Mouse (Mus musculus): ENCODE measurements around the gene Fpr1. TPM values are rescaled to one million over a fixed set of nuclear protein-coding genes. Genes with fewer than 3 reads are reported as not detected.

Gene Fpr1
- polyA plus RNA-seq, 1 experiment from 2014 or later: not detected

- no peak for DNase-seq
- no peak for ATAC-seq (ENCODE audit: low FRiP score, low TSS enrichment)
- WGBS: 76% methylated on average over 1 of the region's 1 CpGs
- H3K27me3 ChIP-seq (ENCODE audit: control insufficient read depth, insufficient read depth, low read length): no peaks in the 10 kb centered on the region
- no peaks in the 10 kb centered on the region for H3K4me1 ChIP-seq (ENCODE audit: control insufficient read depth, insufficient read depth, low read length)
- H3K9me3 ChIP-seq (ENCODE audit: control insufficient read depth, low read length): no peaks in the 10 kb centered on the region
- H3K9ac ChIP-seq (replicated peaks; ENCODE audit: low read length): no peak overlapping the region
- no peaks in the 10 kb centered on the region for H3K36me3 ChIP-seq (ENCODE audit: control insufficient read depth, insufficient read depth, low read length)
- no peak overlapping the region for H3K4me2 ChIP-seq (ENCODE audit: low read length)
- H3K27ac ChIP-seq (replicated peaks; ENCODE audit: low read depth, low read length): no peak overlapping the region
- no peak overlapping the region for H3K4me3 ChIP-seq (replicated peaks; ENCODE audit: low read depth, low read length)
Observed at GRCm38 (mm10) chr17:17862360-17862759, 21.4 kb downstream of the Fpr1 start.

GRCm38 (mm10) chr17:17860110-17860509 lies 23.6 kb downstream of the Fpr1 start:
- 88% methylated on average over 3 of the region's 3 CpGs for WGBS
- no peak for ATAC-seq (ENCODE audit: low FRiP score, low TSS enrichment)

GRCm38 (mm10) chr17:17857446-17857845 lies 26.3 kb downstream of the Fpr1 start:
- no peak for ATAC-seq (ENCODE audit: low FRiP score, low TSS enrichment)
- WGBS: 100% methylated on average over 1 of the region's 1 CpGs

More at GRCm38 (mm10) chr17:17860110-17860509, 23.6 kb downstream of the Fpr1 start:
- Histone ChIP-seq H3K27ac (replicated peaks; ENCODE audit: low read depth, low read length) (no peak overlapping the region), H3K4me2 (ENCODE audit: low read length) (no peak overlapping the region), H3K36me3 (ENCODE audit: control insufficient read depth, insufficient read depth, low read length) (no peaks in the 10 kb centered on the region), H3K9ac (replicated peaks; ENCODE audit: low read length) (no peak overlapping the region), H3K4me1 (ENCODE audit: control insufficient read depth, insufficient read depth, low read length) (no peaks in the 10 kb centered on the region), H3K27me3 (ENCODE audit: control insufficient read depth, insufficient read depth, low read length) (no peaks in the 10 kb centered on the region), H3K4me3 (replicated peaks; ENCODE audit: low read depth, low read length) (no peak overlapping the region), H3K9me3 (ENCODE audit: control insufficient read depth, low read length) (no peaks in the 10 kb centered on the region)
- no peak for DNase-seq

GRCm38 (mm10) chr17:17856612-17857011 lies 27.1 kb downstream of the Fpr1 start:
- no peak for DNase-seq
- Histone ChIP-seq H3K27me3 (ENCODE audit: control insufficient read depth, insufficient read depth, low read length) (no peaks in the 10 kb centered on the region), H3K36me3 (ENCODE audit: control insufficient read depth, insufficient read depth, low read length) (no peaks in the 10 kb centered on the region), H3K4me2 (ENCODE audit: low read length) (no peak overlapping the region), H3K27ac (replicated peaks; ENCODE audit: low read depth, low read length) (no peak overlapping the region), H3K9ac (replicated peaks; ENCODE audit: low read length) (no peak overlapping the region), H3K4me3 (replicated peaks; ENCODE audit: low read depth, low read length) (no peak overlapping the region), H3K4me1 (ENCODE audit: control insufficient read depth, insufficient read depth, low read length) (no peaks in the 10 kb centered on the region), H3K9me3 (ENCODE audit: control insufficient read depth, low read length) (no peaks in the 10 kb centered on the region)
- no peak for ATAC-seq (ENCODE audit: low FRiP score, low TSS enrichment)
- 86% methylated on average over 1 of the region's 1 CpGs for WGBS

More at GRCm38 (mm10) chr17:17857446-17857845, 26.3 kb downstream of the Fpr1 start:
- Histone ChIP-seq H3K4me1 (ENCODE audit: control insufficient read depth, insufficient read depth, low read length) (no peaks in the 10 kb centered on the region), H3K4me2 (ENCODE audit: low read length) (no peak overlapping the region), H3K27ac (replicated peaks; ENCODE audit: low read depth, low read length) (no peak overlapping the region), H3K4me3 (replicated peaks; ENCODE audit: low read depth, low read length) (no peak overlapping the region), H3K36me3 (ENCODE audit: control insufficient read depth, insufficient read depth, low read length) (no peaks in the 10 kb centered on the region), H3K9me3 (ENCODE audit: control insufficient read depth, low read length) (no peaks in the 10 kb centered on the region), H3K9ac (replicated peaks; ENCODE audit: low read length) (no peak overlapping the region), H3K27me3 (ENCODE audit: control insufficient read depth, insufficient read depth, low read length) (no peaks in the 10 kb centered on the region)
- DNase-seq: no peak

GRCm38 (mm10) chr17:17855064-17855838 lies 28.5 kb downstream of the Fpr1 start, which contains the start of gene Has1:
Gene Has1, minus strand, starts transcription at chr17:17855205.
- Histone ChIP-seq H3K4me3 (replicated peaks; ENCODE audit: low read depth, low read length) (no peak within 1 kb of the TSS), H3K27me3 (ENCODE audit: control insufficient read depth, insufficient read depth, low read length) (no peaks in the 10 kb centered on the region), H3K4me1 (ENCODE audit: control insufficient read depth, insufficient read depth, low read length) (no peaks in the 10 kb centered on the region), H3K36me3 (ENCODE audit: control insufficient read depth, insufficient read depth, low read length) (no peaks in the 10 kb centered on the region), H3K27ac (replicated peaks; ENCODE audit: low read depth, low read length) (no peak within 1 kb of the TSS), H3K9me3 (ENCODE audit: control insufficient read depth, low read length) (no peaks in the 10 kb centered on the region), H3K9ac (replicated peaks; ENCODE audit: low read length) (no peak within 1 kb of the TSS), H3K4me2 (ENCODE audit: low read length) (no peak within 1 kb of the TSS)
- peak; percentile 34; the same call in 1 of the 2 replicates for ATAC-seq (ENCODE audit: low FRiP score, low TSS enrichment)
- DNase-seq: no peak
- WGBS: 72% methylated on average over 8 of the region's 8 CpGs

GRCm38 (mm10) chr17:17849906-17850712 lies 33.6 kb downstream of the Fpr1 start:
- no peak for DNase-seq
- WGBS: 23% methylated on average over 55 of the region's 55 CpGs
- H3K4me3 ChIP-seq (replicated peaks; ENCODE audit: low read depth, low read length): peak overlapping the region; percentile 19
- H3K36me3 ChIP-seq (ENCODE audit: control insufficient read depth, insufficient read depth, low read length): no peaks in the 10 kb centered on the region
- no peaks in the 10 kb centered on the region for H3K4me1 ChIP-seq (ENCODE audit: control insufficient read depth, insufficient read depth, low read length)
- H3K9ac ChIP-seq (replicated peaks; ENCODE audit: low read length): 0 out of 2 replicates have a peak overlapping the region, but pooled peaks have one; percentile 12
- H3K27ac ChIP-seq (replicated peaks; ENCODE audit: low read depth, low read length): no peak overlapping the region
- peak; percentile 40; the same call in 1 of the 2 replicates for ATAC-seq (ENCODE audit: low FRiP score, low TSS enrichment)
- no peaks in the 10 kb centered on the region for H3K27me3 ChIP-seq (ENCODE audit: control insufficient read depth, insufficient read depth, low read length)
- no peaks in the 10 kb centered on the region for H3K9me3 ChIP-seq (ENCODE audit: control insufficient read depth, low read length)
- peak overlapping the region; percentile 45 for H3K4me2 ChIP-seq (ENCODE audit: low read length)

GRCm38 (mm10) chr17:17848988-17849387 lies 34.8 kb downstream of the Fpr1 start:
- H3K4me2 ChIP-seq (ENCODE audit: low read length): no peak overlapping the region
- no peaks in the 10 kb centered on the region for H3K9me3 ChIP-seq (ENCODE audit: control insufficient read depth, low read length)
- H3K36me3 ChIP-seq (ENCODE audit: control insufficient read depth, insufficient read depth, low read length): no peaks in the 10 kb centered on the region
- 82% methylated on average over 2 of the region's 2 CpGs for WGBS
- H3K27ac ChIP-seq (replicated peaks; ENCODE audit: low read depth, low read length): no peak overlapping the region
- H3K27me3 ChIP-seq (ENCODE audit: control insufficient read depth, insufficient read depth, low read length): no peaks in the 10 kb centered on the region
- H3K4me3 ChIP-seq (replicated peaks; ENCODE audit: low read depth, low read length): no peak overlapping the region
- H3K4me1 ChIP-seq (ENCODE audit: control insufficient read depth, insufficient read depth, low read length): no peaks in the 10 kb centered on the region
- ATAC-seq (ENCODE audit: low FRiP score, low TSS enrichment): no peak
- no peak for DNase-seq
- H3K9ac ChIP-seq (replicated peaks; ENCODE audit: low read length): no peak overlapping the region

- ATAC-seq (ENCODE audit: low FRiP score, low TSS enrichment): no peak
- no peaks in the 10 kb centered on the region for H3K9me3 ChIP-seq (ENCODE audit: control insufficient read depth, low read length)
- DNase-seq: no peak
Observed at GRCm38 (mm10) chr17:17845187-17846027, 38.3 kb downstream of the Fpr1 start.

More at GRCm38 (mm10) chr17:17845187-17846027, 38.3 kb downstream of the Fpr1 start:
- Histone ChIP-seq H3K4me3 (replicated peaks; ENCODE audit: low read depth, low read length) (no peak overlapping the region), H3K36me3 (ENCODE audit: control insufficient read depth, insufficient read depth, low read length) (0 out of 2 replicates have a peak, but pooled peaks cover 7% of the 10 kb centered on the region), H3K27ac (replicated peaks; ENCODE audit: low read depth, low read length) (no peak overlapping the region), H3K4me1 (ENCODE audit: control insufficient read depth, insufficient read depth, low read length) (no peaks in the 10 kb centered on the region), H3K27me3 (ENCODE audit: control insufficient read depth, insufficient read depth, low read length) (no peaks in the 10 kb centered on the region), H3K9ac (replicated peaks; ENCODE audit: low read length) (no peak overlapping the region), H3K4me2 (ENCODE audit: low read length) (no peak overlapping the region)
- 73% methylated on average over 10 of the region's 10 CpGs for whole genome bisulfite sequencing
